Mouse (Mus musculus): Measurements from ENCODE around the gene Wdr75.

- TF ChIP-seq POLR2A (IDR thresholded peaks at IDR 0.05; ENCODE audit: low read depth, low read length): no peak
- no peak for TF ChIP-seq CTCF (IDR thresholded peaks at IDR 0.05; ENCODE audit: extremely low read depth, insufficient read length, insufficient replicate concordance, low read depth, low read length)
Observed at GRCm38 (mm10) chr1:45766123-45766522, 28.8 kb upstream of the Wdr75 start.

Data from small intestine, adult 2 months (tissue).